Mouse (Mus musculus): ENCODE measurements around the gene Arsg. TPM values are rescaled to one million over a fixed set of nuclear protein-coding genes. Genes with fewer than 3 reads are reported as not detected.

Arsg gene
- polyA plus RNA-seq, 1 experiment from 2014 or later, result 3.8 TPM

DNA sequence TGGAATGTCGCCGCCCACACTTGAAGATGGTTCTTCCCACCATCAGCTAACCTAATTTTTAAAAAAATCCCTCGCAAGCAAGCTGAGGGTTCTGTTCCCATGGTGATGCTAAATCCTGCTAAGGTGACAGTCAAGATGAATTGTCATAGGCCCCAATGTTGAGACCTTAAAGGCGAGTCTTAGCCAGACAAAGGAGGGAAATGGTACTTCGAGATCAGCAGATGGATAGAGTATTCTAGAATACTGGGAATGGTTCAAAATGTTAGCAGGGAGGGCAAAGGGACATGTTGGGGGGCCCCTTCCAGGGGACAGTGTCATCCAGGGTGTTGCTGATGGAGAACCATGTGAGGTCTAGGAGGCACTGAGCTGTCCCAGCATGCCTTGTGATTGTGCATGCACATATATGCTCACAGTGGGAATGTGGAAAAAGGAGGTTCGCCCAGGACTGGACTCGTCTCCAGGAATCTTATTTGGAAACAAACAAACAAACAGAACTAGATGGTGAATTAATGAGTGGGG lies 23.4 kb downstream of the Arsg start:
- peak overlapping the region; percentile 1; the same call in 1 of the 2 replicates for H3K27ac ChIP-seq (ENCODE audit: low read length)

DNA sequence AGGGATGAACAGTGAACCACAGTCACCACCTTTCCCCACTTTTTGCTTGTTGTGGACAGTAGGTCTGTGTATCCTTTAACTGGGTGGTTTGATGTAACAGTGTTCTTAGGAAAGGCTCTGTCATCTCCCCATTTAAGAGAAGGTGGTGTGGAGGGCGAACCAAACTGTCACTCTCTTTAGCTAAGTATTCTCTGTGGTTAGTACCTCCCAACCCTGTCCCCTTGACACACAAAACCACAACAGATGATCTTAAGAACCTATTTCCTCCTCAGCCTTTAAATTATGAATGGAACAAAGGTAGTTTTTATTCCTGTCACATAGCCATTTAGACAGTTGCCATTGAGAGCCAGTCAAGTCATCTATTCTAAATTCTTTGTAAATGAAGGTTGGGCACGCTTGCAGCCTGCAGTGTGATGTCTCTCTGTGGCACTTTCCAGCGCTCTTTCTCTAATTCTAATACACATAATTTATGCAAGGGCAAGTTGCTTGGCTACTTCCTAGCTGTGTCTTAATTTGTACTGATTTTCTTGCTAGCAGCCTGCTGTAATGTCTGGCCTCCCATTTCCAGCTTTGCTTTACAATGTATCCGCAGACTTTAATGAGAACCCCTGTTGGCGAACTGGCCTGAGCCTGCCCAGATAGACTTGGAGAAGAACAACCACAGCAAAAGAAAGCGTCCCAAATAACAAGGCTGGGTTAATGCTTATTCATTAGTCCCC lies 24.0 kb downstream of the Arsg start:
- Histone ChIP-seq H3K4me2 (ENCODE audit: low read depth, low read length) (no peak overlapping the region), H3K4me3 (ENCODE audit: low read depth, low read length) (no peak overlapping the region), H3K27ac (ENCODE audit: low read length) (no peak overlapping the region), H3K9me3 (replicated peaks; ENCODE audit: control insufficient read depth, low read length) (no peaks in the 10 kb centered on the region), H3K9ac (ENCODE audit: low read depth, low read length) (no peak overlapping the region), H3K4me1 (ENCODE audit: control insufficient read depth, low read depth, low read length) (peaks cover 45% of the 10 kb centered on the region), H3K36me3 (ENCODE audit: control insufficient read depth, insufficient read depth) (no peaks in the 10 kb centered on the region), H3K27me3 (ENCODE audit: control insufficient read depth, insufficient read depth, low read depth, low read length) (no peaks in the 10 kb centered on the region)
- WGBS (ENCODE audit: insufficient replicate concordance), result 53% methylated on average over 6 of the region's 6 CpGs
- no peak for ATAC-seq (ENCODE audit: low read depth)

More for the DNA sequence above, 23.4 kb downstream of the Arsg start:
- H3K9me3 ChIP-seq (replicated peaks; ENCODE audit: control insufficient read depth, low read length), result no peaks in the 10 kb centered on the region
- H3K36me3 ChIP-seq (ENCODE audit: control insufficient read depth, insufficient read depth), result no peaks in the 10 kb centered on the region
- ATAC-seq (ENCODE audit: low read depth), result no peak
- 56% methylated on average over 7 of the region's 7 CpGs for WGBS (ENCODE audit: insufficient replicate concordance)
- peaks cover 50% of the 10 kb centered on the region for H3K4me1 ChIP-seq (ENCODE audit: control insufficient read depth, low read depth, low read length)
- no peaks in the 10 kb centered on the region for H3K27me3 ChIP-seq (ENCODE audit: control insufficient read depth, insufficient read depth, low read depth, low read length)
- H3K4me2 ChIP-seq (ENCODE audit: low read depth, low read length), result peak overlapping the region; percentile 25; the same call in 1 of the 2 replicates
- H3K9ac ChIP-seq (ENCODE audit: low read depth, low read length), result no peak overlapping the region
- H3K4me3 ChIP-seq (ENCODE audit: low read depth, low read length), result no peak overlapping the region

DNA sequence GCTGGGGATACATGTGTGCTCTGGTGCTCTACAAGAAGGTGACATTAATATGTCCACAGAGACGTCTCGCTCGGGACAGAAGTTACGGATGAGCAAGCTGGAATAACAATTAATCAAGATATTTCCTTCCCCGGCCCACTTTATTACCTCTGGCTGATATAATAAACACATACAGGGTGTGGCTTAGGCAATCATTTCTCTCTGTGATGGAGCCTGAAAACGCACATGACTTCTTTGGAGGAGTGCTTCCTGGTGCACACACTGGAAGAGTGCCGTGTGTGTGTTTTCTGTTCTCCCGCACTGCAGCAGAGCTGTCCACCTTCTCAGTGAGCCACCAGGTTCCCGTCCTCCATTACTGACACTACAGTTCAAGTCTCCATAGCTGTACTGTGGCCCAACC lies 24.8 kb downstream of the Arsg start:
- WGBS (ENCODE audit: insufficient replicate concordance), result 55% methylated on average over 9 of the region's 9 CpGs
- H3K4me1 ChIP-seq (ENCODE audit: control insufficient read depth, low read depth, low read length), result peaks cover 38% of the 10 kb centered on the region
- H3K4me2 ChIP-seq (ENCODE audit: low read depth, low read length), result no peak overlapping the region
- H3K27ac ChIP-seq (ENCODE audit: low read length), result no peak overlapping the region
- no peak overlapping the region for H3K9ac ChIP-seq (ENCODE audit: low read depth, low read length)
- no peaks in the 10 kb centered on the region for H3K9me3 ChIP-seq (replicated peaks; ENCODE audit: control insufficient read depth, low read length)
- H3K27me3 ChIP-seq (ENCODE audit: control insufficient read depth, insufficient read depth, low read depth, low read length), result no peaks in the 10 kb centered on the region
- H3K36me3 ChIP-seq (ENCODE audit: control insufficient read depth, insufficient read depth), result no peaks in the 10 kb centered on the region
- no peak overlapping the region for H3K4me3 ChIP-seq (ENCODE audit: low read depth, low read length)
- ATAC-seq (ENCODE audit: low read depth), result no peak

DNA sequence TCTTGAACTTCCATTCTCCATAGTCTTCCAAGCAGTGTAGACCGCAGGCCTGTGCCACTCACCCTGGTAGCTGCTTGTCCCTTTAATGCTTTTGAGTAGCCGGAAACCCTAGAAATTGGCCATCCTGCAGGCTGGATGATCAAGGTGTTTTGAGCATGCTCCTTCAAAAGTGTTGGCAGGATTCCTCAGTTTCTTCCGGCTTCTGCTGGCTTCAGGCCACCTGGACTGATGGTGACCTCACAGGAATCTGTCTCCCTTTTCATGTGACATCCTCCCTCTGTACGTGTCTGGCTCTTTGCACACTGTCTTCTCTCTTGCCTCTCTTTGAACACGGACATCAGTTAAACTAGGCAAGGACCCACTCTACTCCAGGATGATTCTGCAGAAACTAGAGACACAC lies 27.0 kb downstream of the Arsg start:
- no peak for ATAC-seq (ENCODE audit: low read depth)
- Histone ChIP-seq H3K36me3 (ENCODE audit: control insufficient read depth, insufficient read depth) (no peaks in the 10 kb centered on the region), H3K4me1 (ENCODE audit: control insufficient read depth, low read depth, low read length) (peaks cover 23% of the 10 kb centered on the region), H3K9ac (ENCODE audit: low read depth, low read length) (no peak overlapping the region), H3K4me3 (ENCODE audit: low read depth, low read length) (no peak overlapping the region), H3K4me2 (ENCODE audit: low read depth, low read length) (no peak overlapping the region), H3K9me3 (replicated peaks; ENCODE audit: control insufficient read depth, low read length) (no peaks in the 10 kb centered on the region), H3K27ac (ENCODE audit: low read length) (no peak overlapping the region), H3K27me3 (ENCODE audit: control insufficient read depth, insufficient read depth, low read depth, low read length) (no peaks in the 10 kb centered on the region)
- WGBS (ENCODE audit: insufficient replicate concordance), result 72% methylated on average over 5 of the region's 5 CpGs

DNA sequence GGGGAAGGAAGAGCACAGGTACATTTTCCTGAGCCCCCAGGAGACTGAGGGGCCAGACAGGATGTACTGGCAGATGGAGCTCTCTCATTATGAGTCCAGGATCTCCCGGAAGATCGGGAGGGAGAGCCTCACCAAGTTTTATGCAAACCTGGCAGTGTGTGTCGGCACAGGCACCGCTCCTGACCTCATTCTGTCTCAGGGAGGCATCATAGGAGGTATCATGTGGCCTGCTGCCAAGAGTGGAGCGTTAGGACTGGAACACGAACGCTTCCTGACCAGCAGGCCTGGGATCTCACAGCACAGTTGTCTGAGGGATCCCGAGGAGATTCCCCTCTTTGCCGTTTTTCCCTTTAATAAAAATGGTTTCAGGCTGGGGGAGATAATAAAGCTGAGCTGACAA lies 31.8 kb downstream of the Arsg start:
- Histone ChIP-seq H3K4me1 (ENCODE audit: control insufficient read depth, low read depth, low read length) (no peaks in the 10 kb centered on the region), H3K36me3 (ENCODE audit: control insufficient read depth, insufficient read depth) (no peaks in the 10 kb centered on the region), H3K27ac (ENCODE audit: low read length) (no peak overlapping the region), H3K9ac (ENCODE audit: low read depth, low read length) (no peak overlapping the region), H3K27me3 (ENCODE audit: control insufficient read depth, insufficient read depth, low read depth, low read length) (no peaks in the 10 kb centered on the region), H3K4me2 (ENCODE audit: low read depth, low read length) (no peak overlapping the region), H3K4me3 (ENCODE audit: low read depth, low read length) (no peak overlapping the region), H3K9me3 (replicated peaks; ENCODE audit: control insufficient read depth, low read length) (no peaks in the 10 kb centered on the region)
- 63% methylated on average over 9 of the region's 9 CpGs for WGBS (ENCODE audit: insufficient replicate concordance)
- 0 out of 2 replicates have a peak, but pooled peaks have one; percentile 19 for ATAC-seq (ENCODE audit: low read depth)

DNA sequence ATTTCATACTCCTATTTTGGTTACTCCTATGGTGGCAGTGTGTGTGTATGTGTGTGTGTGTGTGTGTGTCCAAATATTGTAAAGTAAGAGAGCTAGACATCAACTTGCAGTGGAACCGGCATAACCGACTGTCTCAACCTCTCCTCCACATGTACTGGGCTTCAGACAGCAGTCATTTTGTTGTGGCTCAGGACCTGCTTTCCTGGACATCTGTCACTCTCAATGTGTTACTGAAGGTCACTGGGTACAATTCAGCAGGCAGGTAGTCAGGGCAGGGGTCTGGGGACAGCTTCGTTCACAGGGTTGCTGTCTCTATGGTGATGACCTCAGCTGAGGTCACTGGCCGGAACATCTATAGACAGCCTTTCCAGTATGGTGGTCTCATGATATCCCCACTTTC lies 32.6 kb downstream of the Arsg start:
- H3K36me3 ChIP-seq (ENCODE audit: control insufficient read depth, insufficient read depth), result no peaks in the 10 kb centered on the region
- ATAC-seq (ENCODE audit: low read depth), result no peak
- no peak overlapping the region for H3K9ac ChIP-seq (ENCODE audit: low read depth, low read length)
- WGBS (ENCODE audit: insufficient replicate concordance), result 82% methylated on average over 4 of the region's 4 CpGs
- no peaks in the 10 kb centered on the region for H3K27me3 ChIP-seq (ENCODE audit: control insufficient read depth, insufficient read depth, low read depth, low read length)
- no peak overlapping the region for H3K4me3 ChIP-seq (ENCODE audit: low read depth, low read length)
- no peak overlapping the region for H3K4me2 ChIP-seq (ENCODE audit: low read depth, low read length)
- no peaks in the 10 kb centered on the region for H3K9me3 ChIP-seq (replicated peaks; ENCODE audit: control insufficient read depth, low read length)
- no peak overlapping the region for H3K27ac ChIP-seq (ENCODE audit: low read length)
- H3K4me1 ChIP-seq (ENCODE audit: control insufficient read depth, low read depth, low read length), result no peaks in the 10 kb centered on the region

DNA sequence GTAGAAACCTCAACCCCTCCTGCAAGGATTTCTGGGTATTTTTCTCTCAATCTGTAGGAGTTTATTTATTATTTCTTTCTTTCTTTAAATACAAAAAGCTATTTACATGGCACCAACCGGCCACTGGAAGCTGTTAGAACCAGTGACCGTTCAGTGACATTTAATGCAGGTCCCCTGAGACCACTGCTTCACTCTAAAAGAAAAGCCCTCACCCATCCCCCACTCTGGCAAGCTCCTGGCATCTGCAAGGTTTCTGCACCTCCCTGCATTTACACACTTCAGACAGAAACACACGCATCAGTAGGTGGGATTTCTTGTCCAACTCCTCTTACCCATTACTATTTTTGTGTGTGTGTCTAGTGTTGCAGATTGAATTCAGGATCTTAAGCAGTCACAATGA lies 33.9 kb downstream of the Arsg start:
- WGBS (ENCODE audit: insufficient replicate concordance), result 61% methylated on average over 3 of the region's 3 CpGs
- ATAC-seq (ENCODE audit: low read depth), result no peak
- Histone ChIP-seq H3K36me3 (ENCODE audit: control insufficient read depth, insufficient read depth) (no peaks in the 10 kb centered on the region), H3K27me3 (ENCODE audit: control insufficient read depth, insufficient read depth, low read depth, low read length) (no peaks in the 10 kb centered on the region), H3K4me2 (ENCODE audit: low read depth, low read length) (no peak overlapping the region), H3K9ac (ENCODE audit: low read depth, low read length) (no peak overlapping the region), H3K4me3 (ENCODE audit: low read depth, low read length) (no peak overlapping the region), H3K9me3 (replicated peaks; ENCODE audit: control insufficient read depth, low read length) (no peaks in the 10 kb centered on the region), H3K4me1 (ENCODE audit: control insufficient read depth, low read depth, low read length) (no peaks in the 10 kb centered on the region), H3K27ac (ENCODE audit: low read length) (no peak overlapping the region)

DNA sequence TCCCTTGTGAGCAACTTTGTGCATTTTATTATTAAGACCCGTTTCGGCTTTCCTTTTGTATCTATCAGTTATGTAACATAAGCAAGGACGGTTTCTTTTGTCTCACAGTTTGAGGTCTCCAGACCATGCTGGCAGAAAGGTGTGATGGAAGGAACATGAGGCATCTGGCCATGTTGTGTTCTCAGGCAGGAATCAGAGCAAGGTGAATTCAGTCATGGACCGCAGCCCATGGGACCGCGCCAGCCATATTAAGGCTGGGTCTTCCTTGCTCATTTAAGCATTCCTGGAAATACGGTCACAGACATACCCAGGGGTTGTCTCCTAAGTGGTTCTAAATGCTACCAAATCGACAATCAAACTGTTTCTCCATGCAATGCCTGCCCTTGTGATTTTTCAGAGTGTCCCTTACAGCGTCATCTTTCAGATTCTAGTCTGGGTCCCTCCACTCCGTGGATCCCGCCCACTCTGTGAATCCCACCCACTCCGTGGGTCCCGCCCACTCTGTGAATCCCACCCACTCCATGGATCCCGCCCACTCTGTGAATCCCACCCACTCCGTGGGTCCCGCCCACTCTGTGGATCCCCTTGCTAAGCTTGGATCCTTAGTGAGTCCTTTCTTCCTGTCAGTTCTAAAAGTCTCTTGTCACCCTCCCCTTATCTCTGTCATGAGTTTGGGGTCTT lies 40.0 kb downstream of the Arsg start:
- WGBS (ENCODE audit: insufficient replicate concordance), result 74% methylated on average over 16 of the region's 16 CpGs
- H3K4me2 ChIP-seq (ENCODE audit: low read depth, low read length), result no peak overlapping the region
- H3K36me3 ChIP-seq (ENCODE audit: control insufficient read depth, insufficient read depth), result no peaks in the 10 kb centered on the region
- H3K9ac ChIP-seq (ENCODE audit: low read depth, low read length), result no peak overlapping the region
- no peaks in the 10 kb centered on the region for H3K27me3 ChIP-seq (ENCODE audit: control insufficient read depth, insufficient read depth, low read depth, low read length)
- no peak overlapping the region for H3K27ac ChIP-seq (ENCODE audit: low read length)
- H3K9me3 ChIP-seq (replicated peaks; ENCODE audit: control insufficient read depth, low read length), result no peaks in the 10 kb centered on the region
- no peak for ATAC-seq (ENCODE audit: low read depth)
- peaks cover 11% of the 10 kb centered on the region for H3K4me1 ChIP-seq (ENCODE audit: control insufficient read depth, low read depth, low read length)
- no peak overlapping the region for H3K4me3 ChIP-seq (ENCODE audit: low read depth, low read length)

DNA sequence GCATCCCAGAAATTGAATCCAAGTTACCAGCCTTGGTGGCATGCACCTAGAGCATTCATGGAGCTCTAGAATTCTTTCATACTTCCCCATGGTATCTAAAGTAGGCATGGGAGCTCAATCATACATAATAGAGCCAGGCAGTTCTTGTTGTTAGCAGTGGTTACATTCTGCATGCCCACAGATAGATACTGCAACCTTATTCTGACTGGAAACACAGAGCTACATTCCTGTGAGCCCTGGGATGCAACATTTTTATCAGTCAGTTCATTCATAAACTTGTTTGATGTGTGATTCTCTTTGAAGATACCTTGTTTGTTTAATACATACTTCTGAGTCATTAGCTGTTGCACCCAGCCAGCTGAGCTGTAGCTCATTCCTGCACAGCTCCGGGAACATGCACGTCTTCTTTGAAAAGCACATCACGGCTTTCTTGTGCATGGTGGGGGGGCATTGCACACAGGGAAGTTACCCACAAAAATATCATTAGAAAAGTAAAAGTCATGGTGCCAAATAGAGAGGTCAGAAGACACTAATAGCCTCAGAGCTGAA lies 41.0 kb downstream of the Arsg start:
- 81% methylated on average over 3 of the region's 3 CpGs for WGBS (ENCODE audit: insufficient replicate concordance)
- H3K9ac ChIP-seq (ENCODE audit: low read depth, low read length), result no peak overlapping the region
- H3K4me3 ChIP-seq (ENCODE audit: low read depth, low read length), result no peak overlapping the region
- no peak for ATAC-seq (ENCODE audit: low read depth)
- no peaks in the 10 kb centered on the region for H3K9me3 ChIP-seq (replicated peaks; ENCODE audit: control insufficient read depth, low read length)
- no peak overlapping the region for H3K27ac ChIP-seq (ENCODE audit: low read length)
- no peak overlapping the region for H3K4me2 ChIP-seq (ENCODE audit: low read depth, low read length)
- H3K27me3 ChIP-seq (ENCODE audit: control insufficient read depth, insufficient read depth, low read depth, low read length), result no peaks in the 10 kb centered on the region
- peaks cover 19% of the 10 kb centered on the region for H3K4me1 ChIP-seq (ENCODE audit: control insufficient read depth, low read depth, low read length)
- H3K36me3 ChIP-seq (ENCODE audit: control insufficient read depth, insufficient read depth), result no peaks in the 10 kb centered on the region

Measured in liver, embryonic 16.5 days (tissue).